Mouse (Mus musculus): ENCODE data around the gene Sun5. TPM values are rescaled to one million over a fixed set of nuclear protein-coding genes. Genes with fewer than 3 reads are reported as not detected.

Gene Sun5
- polyA plus RNA-seq (2015; fragmentation: Nextera tagmentation; extraction: Ambion mirVana): not detected in 2 replicates

- no peaks in the 10 kb centered on the region for H3K9me3 ChIP-seq (replicated peaks; ENCODE audit: control insufficient read depth, low read length)
- ATAC-seq (ENCODE audit: insufficient read depth, low FRiP score): no peak
- H3K27ac ChIP-seq (ENCODE audit: low read length): no peak within 1 kb of the TSS
- H3K4me3 ChIP-seq (replicated peaks; ENCODE audit: low read length): no peak within 1 kb of the TSS
- H3K4me2 ChIP-seq (ENCODE audit: low read depth, low read length): no peak within 1 kb of the TSS
- no peak within 1 kb of the TSS for H3K9ac ChIP-seq (ENCODE audit: low read length)
- WGBS: 86% methylated on average over 4 of the region's 4 CpGs
- H3K36me3 ChIP-seq (ENCODE audit: control insufficient read depth, insufficient read depth, low read length): no peaks in the 10 kb centered on the region
- H3K4me1 ChIP-seq (ENCODE audit: control insufficient read depth, insufficient read depth, low read length): no peaks in the 10 kb centered on the region
- H3K27me3 ChIP-seq (ENCODE audit: control insufficient read depth, insufficient read depth, low read length): no peaks in the 10 kb centered on the region
These were observed at the start of gene Sun5 for GRCm38 (mm10) chr2:153870984-153871383. Gene Sun5 (minus strand): TSS chr2:153871084.

DNA sequence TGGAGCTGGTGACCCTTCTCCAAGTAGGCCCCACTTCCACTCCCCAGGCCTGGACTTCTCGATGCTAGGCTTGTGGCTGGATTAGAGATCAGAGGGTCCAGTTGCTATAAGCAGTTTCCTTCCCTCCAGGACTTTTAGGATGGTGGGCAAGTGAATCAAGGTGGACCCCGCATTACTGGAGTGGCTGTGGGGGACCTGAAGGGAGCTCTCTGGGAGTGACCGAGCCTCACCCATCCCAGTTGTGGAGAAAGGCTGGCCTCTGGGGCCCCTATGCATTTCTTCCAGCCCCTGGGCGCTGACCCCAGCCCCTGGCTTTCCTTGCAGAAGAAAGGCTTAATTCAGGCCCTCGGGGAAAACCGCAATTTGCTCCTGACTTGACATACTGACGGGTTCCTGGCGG lies 47.0 kb upstream of the Sun5 start, which contains the start of gene Bpifb3:
Gene Bpifb3, plus strand, starts transcription at position 301 of the 400 bp plus-strand sequence.
- Histone ChIP-seq H3K27ac (ENCODE audit: low read length) (no peak within 1 kb of the TSS), H3K4me2 (ENCODE audit: low read depth, low read length) (no peak within 1 kb of the TSS), H3K4me1 (ENCODE audit: control insufficient read depth, insufficient read depth, low read length) (no peaks in the 10 kb centered on the region), H3K4me3 (replicated peaks; ENCODE audit: low read length) (no peak within 1 kb of the TSS), H3K9me3 (replicated peaks; ENCODE audit: control insufficient read depth, low read length) (no peaks in the 10 kb centered on the region), H3K27me3 (ENCODE audit: control insufficient read depth, insufficient read depth, low read length) (no peaks in the 10 kb centered on the region), H3K9ac (ENCODE audit: low read length) (no peak within 1 kb of the TSS), H3K36me3 (ENCODE audit: control insufficient read depth, insufficient read depth, low read length) (no peaks in the 10 kb centered on the region)
- 68% methylated on average over 8 of the region's 8 CpGs for WGBS
- ATAC-seq (ENCODE audit: insufficient read depth, low FRiP score): no peak

DNA sequence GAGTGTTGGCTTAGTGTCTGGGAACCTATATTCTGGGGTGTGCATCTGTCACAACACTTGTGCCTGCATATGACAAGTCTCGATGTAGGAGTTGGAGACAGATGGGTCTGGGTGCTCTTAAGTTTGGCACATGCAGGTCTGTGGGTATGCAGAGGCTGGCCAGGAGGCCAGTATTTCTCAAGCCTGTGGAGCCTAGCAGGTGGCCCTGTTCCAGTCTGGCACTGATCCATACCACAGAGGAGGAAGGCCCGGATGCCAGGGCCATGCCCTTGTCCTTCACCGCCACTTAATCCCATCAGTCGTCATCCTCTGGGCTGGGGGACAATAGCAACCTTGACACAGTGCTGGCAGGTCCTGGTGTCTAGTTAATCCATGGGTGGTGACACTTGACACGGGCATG lies 43.3 kb upstream of the Sun5 start:
- ATAC-seq (ENCODE audit: insufficient read depth, low FRiP score): no peak
- 70% methylated on average over 5 of the region's 5 CpGs for WGBS
- Histone ChIP-seq H3K4me2 (ENCODE audit: low read depth, low read length) (no peak overlapping the region), H3K27me3 (ENCODE audit: control insufficient read depth, insufficient read depth, low read length) (no peaks in the 10 kb centered on the region), H3K9ac (ENCODE audit: low read length) (no peak overlapping the region), H3K4me3 (replicated peaks; ENCODE audit: low read length) (no peak overlapping the region), H3K9me3 (replicated peaks; ENCODE audit: control insufficient read depth, low read length) (no peaks in the 10 kb centered on the region), H3K4me1 (ENCODE audit: control insufficient read depth, insufficient read depth, low read length) (no peaks in the 10 kb centered on the region), H3K27ac (ENCODE audit: low read length) (no peak overlapping the region), H3K36me3 (ENCODE audit: control insufficient read depth, insufficient read depth, low read length) (no peaks in the 10 kb centered on the region)

DNA sequence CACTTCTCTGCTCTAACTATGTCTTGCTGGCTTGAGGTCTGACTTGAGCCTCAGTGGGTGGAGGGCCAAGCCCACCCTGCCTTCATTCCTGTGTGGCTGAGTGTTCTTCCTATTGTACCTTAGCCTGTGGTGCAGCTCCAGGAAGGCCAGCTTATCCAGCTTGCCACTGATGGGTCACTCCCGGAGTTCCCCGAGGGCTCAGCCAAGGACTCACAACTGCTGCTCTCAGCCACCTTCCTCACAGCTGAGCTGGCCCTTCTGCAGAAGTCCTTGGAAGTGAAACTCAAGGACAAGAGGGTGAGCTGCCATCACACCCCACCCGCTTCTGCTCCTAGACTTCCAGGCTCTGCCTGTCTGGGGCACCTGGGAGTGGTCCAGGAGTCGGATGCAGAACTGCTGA lies 35.7 kb upstream of the Sun5 start:
- Histone ChIP-seq H3K9me3 (replicated peaks; ENCODE audit: control insufficient read depth, low read length) (no peaks in the 10 kb centered on the region), H3K4me2 (ENCODE audit: low read depth, low read length) (no peak overlapping the region), H3K4me1 (ENCODE audit: control insufficient read depth, insufficient read depth, low read length) (no peaks in the 10 kb centered on the region), H3K4me3 (replicated peaks; ENCODE audit: low read length) (no peak overlapping the region), H3K36me3 (ENCODE audit: control insufficient read depth, insufficient read depth, low read length) (no peaks in the 10 kb centered on the region), H3K9ac (ENCODE audit: low read length) (no peak overlapping the region), H3K27ac (ENCODE audit: low read length) (no peak overlapping the region), H3K27me3 (ENCODE audit: control insufficient read depth, insufficient read depth, low read length) (no peaks in the 10 kb centered on the region)
- no peak for ATAC-seq (ENCODE audit: insufficient read depth, low FRiP score)
- 77% methylated on average over 4 of the region's 4 CpGs for WGBS

- no peak for ATAC-seq (ENCODE audit: insufficient read depth, low FRiP score)
- 75% methylated on average over 6 of the region's 6 CpGs for whole genome bisulfite sequencing
- H3K27me3 ChIP-seq (ENCODE audit: control insufficient read depth, insufficient read depth, low read length): no peaks in the 10 kb centered on the region
These were observed 31.8 kb upstream of the Sun5 start for GRCm38 (mm10) chr2:153902726-153903125.

DNA sequence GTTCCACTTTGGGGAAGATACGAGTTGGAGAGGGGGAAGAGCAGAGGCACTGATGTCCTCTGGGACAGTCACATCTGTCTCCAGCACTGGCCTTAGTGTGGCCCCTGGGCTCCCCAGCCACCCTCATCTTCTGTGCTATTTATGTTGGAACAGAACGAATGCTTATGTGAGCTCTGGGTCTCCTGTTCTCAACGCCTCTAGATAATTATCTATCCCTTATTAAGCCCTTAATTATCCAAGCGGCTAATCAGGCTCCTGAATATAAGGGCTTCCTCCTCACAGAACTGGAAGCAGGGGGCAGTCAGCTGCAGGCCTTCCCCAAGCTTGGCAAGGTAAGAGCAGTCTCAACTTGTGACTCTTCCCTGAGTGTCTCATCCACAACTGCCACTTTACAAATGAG lies 29.2 kb upstream of the Sun5 start, which contains the start of gene Bpifb6:
Gene Bpifb6, plus strand, starts transcription at position 301 of the 400 bp plus-strand sequence.
- H3K4me1 ChIP-seq (ENCODE audit: control insufficient read depth, insufficient read depth, low read length): no peaks in the 10 kb centered on the region
- ATAC-seq (ENCODE audit: insufficient read depth, low FRiP score): no peak

More at GRCm38 (mm10) chr2:153902726-153903125, 31.8 kb upstream of the Sun5 start:
- Histone ChIP-seq H3K9me3 (replicated peaks; ENCODE audit: control insufficient read depth, low read length) (no peaks in the 10 kb centered on the region), H3K9ac (ENCODE audit: low read length) (no peak overlapping the region), H3K4me1 (ENCODE audit: control insufficient read depth, insufficient read depth, low read length) (no peaks in the 10 kb centered on the region), H3K36me3 (ENCODE audit: control insufficient read depth, insufficient read depth, low read length) (no peaks in the 10 kb centered on the region), H3K4me3 (replicated peaks; ENCODE audit: low read length) (no peak overlapping the region), H3K27ac (ENCODE audit: low read length) (no peak overlapping the region), H3K4me2 (ENCODE audit: low read depth, low read length) (no peak overlapping the region)

GRCm38 (mm10) chr2:153899111-153899510 lies 28.2 kb upstream of the Sun5 start:
- no peaks in the 10 kb centered on the region; the same call in 1 of the 2 replicates for H3K27me3 ChIP-seq (ENCODE audit: control insufficient read depth, insufficient read depth, low read length)
- H3K27ac ChIP-seq (ENCODE audit: low read length): no peak overlapping the region
- no peaks in the 10 kb centered on the region for H3K4me1 ChIP-seq (ENCODE audit: control insufficient read depth, insufficient read depth, low read length)
- H3K36me3 ChIP-seq (ENCODE audit: control insufficient read depth, insufficient read depth, low read length): no peaks in the 10 kb centered on the region
- no peak overlapping the region for H3K9ac ChIP-seq (ENCODE audit: low read length)
- no peak overlapping the region for H3K4me2 ChIP-seq (ENCODE audit: low read depth, low read length)
- no peak overlapping the region for H3K4me3 ChIP-seq (replicated peaks; ENCODE audit: low read length)
- WGBS: 83% methylated on average over 5 of the region's 5 CpGs
- no peak for ATAC-seq (ENCODE audit: insufficient read depth, low FRiP score)
- H3K9me3 ChIP-seq (replicated peaks; ENCODE audit: control insufficient read depth, low read length): no peaks in the 10 kb centered on the region

More for the DNA sequence above, 29.2 kb upstream of the Sun5 start, which contains the start of gene Bpifb6:
- no peak within 1 kb of the TSS for H3K4me2 ChIP-seq (ENCODE audit: low read depth, low read length)
- H3K27me3 ChIP-seq (ENCODE audit: control insufficient read depth, insufficient read depth, low read length): no peaks in the 10 kb centered on the region; the same call in 1 of the 2 replicates
- no peak within 1 kb of the TSS for H3K27ac ChIP-seq (ENCODE audit: low read length)
- H3K36me3 ChIP-seq (ENCODE audit: control insufficient read depth, insufficient read depth, low read length): no peaks in the 10 kb centered on the region
- no peak within 1 kb of the TSS for H3K9ac ChIP-seq (ENCODE audit: low read length)
- H3K9me3 ChIP-seq (replicated peaks; ENCODE audit: control insufficient read depth, low read length): no peaks in the 10 kb centered on the region
- no peak within 1 kb of the TSS for H3K4me3 ChIP-seq (replicated peaks; ENCODE audit: low read length)
- 75% methylated on average over 4 of the region's 4 CpGs for WGBS

DNA sequence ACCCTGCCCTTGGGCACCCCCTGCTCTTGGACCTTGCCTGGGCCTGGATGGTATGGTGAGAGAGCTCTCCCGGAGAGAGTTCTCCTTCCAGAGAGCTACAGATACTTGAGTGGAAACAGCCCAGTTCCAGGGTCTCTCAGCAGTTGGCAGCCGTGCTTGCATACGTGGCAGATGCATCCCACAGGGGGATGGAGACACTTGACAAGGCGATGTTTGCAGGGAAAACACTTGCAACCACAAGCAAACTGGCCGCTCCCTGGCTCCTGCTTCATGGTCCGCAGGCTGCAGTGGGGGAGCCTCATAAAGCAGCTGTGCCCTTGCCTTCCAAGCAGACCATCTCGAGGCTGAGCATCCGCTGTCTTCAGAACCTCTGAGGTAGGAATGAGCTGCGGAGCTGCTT lies 3.9 kb upstream of the Sun5 start, which contains the start of gene Bpifb2:
Gene Bpifb2, plus strand, starts transcription at position 301 of the 400 bp plus-strand sequence.
- Histone ChIP-seq H3K27ac (ENCODE audit: low read length) (no peak within 1 kb of the TSS), H3K27me3 (ENCODE audit: control insufficient read depth, insufficient read depth, low read length) (no peaks in the 10 kb centered on the region), H3K36me3 (ENCODE audit: control insufficient read depth, insufficient read depth, low read length) (no peaks in the 10 kb centered on the region), H3K4me1 (ENCODE audit: control insufficient read depth, insufficient read depth, low read length) (no peaks in the 10 kb centered on the region), H3K9ac (ENCODE audit: low read length) (no peak within 1 kb of the TSS), H3K4me2 (ENCODE audit: low read depth, low read length) (no peak within 1 kb of the TSS), H3K4me3 (replicated peaks; ENCODE audit: low read length) (no peak within 1 kb of the TSS), H3K9me3 (replicated peaks; ENCODE audit: control insufficient read depth, low read length) (no peaks in the 10 kb centered on the region)
- no peak for ATAC-seq (ENCODE audit: insufficient read depth, low FRiP score)
- 65% methylated on average over 9 of the region's 9 CpGs for WGBS

DNA sequence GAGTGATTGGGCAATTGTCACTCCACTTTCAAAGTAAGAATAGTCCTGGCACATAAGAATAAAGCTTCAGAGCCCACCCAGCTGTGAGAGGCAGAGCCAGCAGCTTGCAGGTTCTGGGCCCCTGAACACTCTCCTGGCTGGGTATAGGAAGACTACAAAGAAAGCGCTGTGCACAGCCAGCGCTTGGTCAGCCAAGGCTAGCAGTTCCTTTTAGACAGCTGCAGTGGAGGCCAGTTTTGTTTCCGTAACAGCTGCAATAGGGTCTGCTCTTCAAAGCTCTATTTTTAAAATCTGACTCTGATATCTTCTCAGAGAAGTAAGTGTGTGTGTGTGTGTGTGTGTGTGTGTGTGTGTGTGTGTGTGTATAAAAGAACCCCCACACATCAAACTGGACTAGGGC lies 8.9 kb downstream of the Sun5 start:
- H3K36me3 ChIP-seq (ENCODE audit: control insufficient read depth, insufficient read depth, low read length): no peaks in the 10 kb centered on the region
- no peak overlapping the region for H3K4me3 ChIP-seq (replicated peaks; ENCODE audit: low read length)

More for the DNA sequence above, 8.9 kb downstream of the Sun5 start:
- H3K9ac ChIP-seq (ENCODE audit: low read length): no peak overlapping the region
- no peak for ATAC-seq (ENCODE audit: insufficient read depth, low FRiP score)
- WGBS: 77% methylated on average over 3 of the region's 3 CpGs
- H3K4me1 ChIP-seq (ENCODE audit: control insufficient read depth, insufficient read depth, low read length): no peaks in the 10 kb centered on the region
- no peaks in the 10 kb centered on the region for H3K27me3 ChIP-seq (ENCODE audit: control insufficient read depth, insufficient read depth, low read length)
- no peak overlapping the region for H3K4me2 ChIP-seq (ENCODE audit: low read depth, low read length)
- H3K9me3 ChIP-seq (replicated peaks; ENCODE audit: control insufficient read depth, low read length): no peaks in the 10 kb centered on the region
- H3K27ac ChIP-seq (ENCODE audit: low read length): no peak overlapping the region

All from stomach, embryonic 16.5 days (tissue).